Mouse (Mus musculus) forebrain, embryonic 14.5 days (tissue): ENCODE results near the gene Slc25a43. TPM values are rescaled to one million over a fixed set of nuclear protein-coding genes. Genes with fewer than 3 reads are reported as not detected.

Experiments
- ATAC-seq: fragments of 200-750 bp; cut with Nextera tagmentation; 2 replicates; pipeline ENCODE4 v1.8.0; 2017; ENCODE audit warnings: mild to moderate bottlenecking, moderate library complexity
- DNase-seq: peaks from one replicate; pipeline ENCODE4 v3.0.0-alpha.2; 2015; ENCODE audit warnings: low spot score
- H3K27ac ChIP-seq: fragments of 300-500 bp; sonication (generic); 2 replicates; pipeline ENCODE4 v1.5.1; 2014; ENCODE audit warnings: low read depth, mild to moderate bottlenecking, control low read depth, low read length, moderate library complexity
- H3K27me3 ChIP-seq: fragments of 300-500 bp; sonication (generic); replicated peaks from 2 replicates; pipeline ENCODE4 v1.6.1; 2014; ENCODE audit warnings: low read length, control low read depth, mixed read lengths; ENCODE audit not compliant: control insufficient read depth, insufficient read depth
- H3K36me3 ChIP-seq: fragments of 300-500 bp; sonication (generic); 2 replicates; pipeline ENCODE4 v1.6.1; 2014; ENCODE audit warnings: low read length, control low read depth; ENCODE audit not compliant: control insufficient read depth, insufficient read depth
- H3K4me1 ChIP-seq: fragments of 300-500 bp; sonication (generic); 2 replicates; pipeline ENCODE4 v1.6.1; 2014; ENCODE audit warnings: antibody characterized with exemption, low read length, control low read depth; ENCODE audit not compliant: control insufficient read depth, insufficient read depth
- H3K4me2 ChIP-seq: fragments of 300-500 bp; sonication (generic); 2 replicates; pipeline ENCODE4 v1.6.1; 2014; ENCODE audit warnings: mild to moderate bottlenecking, control low read depth, low read length
- H3K4me3 ChIP-seq: fragments of 300-500 bp; sonication (generic); 2 replicates; pipeline ENCODE4 v1.5.1; 2014; ENCODE audit warnings: low read depth, low read length, control low read depth
- H3K9ac ChIP-seq: fragments of 300-500 bp; sonication (generic); 2 replicates; pipeline ENCODE4 v1.6.1; 2014; ENCODE audit warnings: mild to moderate bottlenecking, low read length, control low read depth, moderate library complexity
- H3K9me3 ChIP-seq: fragments of 300-500 bp; sonication (generic); replicated peaks from 2 replicates; pipeline ENCODE4 v1.6.1; 2016; ENCODE audit warnings: low read length, control low read depth, mixed read lengths; ENCODE audit not compliant: control insufficient read depth
- WGBS: fragments of 180-500 bp; shearing (Covaris S2); extraction: QIAGEN DNeasy Blood & Tissue Kit; methylation state at CpG from one replicate; pipeline ENCODE4 v1.1.7; 2014; 5-methylcytosine and 5-hydroxymethylcytosine counted together
- polyA plus RNA-seq: library from polyadenylated mRNA; unstranded; fragments of >200 nt; fragmentation: Nextera tagmentation; extraction: Ambion mirVana; gene quantifications from 2 replicates; pipeline ENCODE4 v1.2.1, GENCODE M21; 2014

The Slc25a43 gene
- polyA plus RNA-seq, 1 experiment from 2014 or later: 0.51 TPM

DNA sequence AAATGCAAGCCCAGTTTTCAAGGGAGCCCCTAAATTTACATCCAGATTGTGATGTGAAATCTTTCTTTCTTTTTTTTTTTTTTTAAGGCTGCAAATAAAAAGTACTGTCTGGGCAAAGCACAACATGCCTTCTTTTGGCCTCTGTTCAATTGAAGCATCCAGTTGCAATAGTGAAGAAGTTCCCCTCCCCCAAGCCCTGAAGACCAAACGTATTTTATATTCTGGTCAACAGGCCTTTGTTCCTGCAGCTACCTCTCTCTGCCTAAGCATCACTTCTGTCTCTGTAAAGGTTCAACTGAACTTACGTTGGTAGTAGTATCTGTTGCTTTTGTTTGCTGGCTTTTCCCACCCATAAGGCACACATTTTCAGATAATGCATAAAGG lies 20.5 kb downstream of the Slc25a43 start:
- peak overlapping the region; percentile 79 for H3K27ac ChIP-seq
- no peaks in the 10 kb centered on the region for H3K27me3 ChIP-seq
- peak overlapping the region; percentile 25; the same call in 1 of the 2 replicates for H3K4me2 ChIP-seq
- no peak for ATAC-seq
- H3K9me3 ChIP-seq: no peaks in the 10 kb centered on the region
- peak; percentile 62 for DNase-seq
- 28% methylated on average over 2 of the region's 2 CpGs for WGBS
- no peaks in the 10 kb centered on the region for H3K36me3 ChIP-seq
- H3K4me1 ChIP-seq: peaks cover 3% of the 10 kb centered on the region; the same call in 1 of the 2 replicates
- H3K9ac ChIP-seq: no peak overlapping the region
- no peak overlapping the region for H3K4me3 ChIP-seq

DNA sequence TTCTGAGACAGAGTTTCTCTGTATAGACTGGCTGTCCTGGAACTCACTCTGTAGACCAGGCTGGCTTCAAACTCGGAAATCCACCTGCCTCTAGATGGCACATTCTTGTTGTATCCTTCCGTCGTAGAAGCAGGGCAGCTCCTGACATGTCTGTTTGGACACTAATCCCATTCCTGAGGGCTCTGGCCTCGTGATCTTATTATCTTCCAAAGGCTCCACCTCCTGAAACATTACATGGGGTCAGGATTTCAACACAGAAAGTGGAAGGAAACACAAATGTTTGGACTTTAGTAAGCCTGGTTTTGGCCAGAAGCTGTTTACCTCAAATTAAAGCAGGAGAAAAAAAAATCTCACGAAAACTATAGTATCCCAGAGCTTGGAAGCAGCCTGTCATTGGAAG lies 23.9 kb downstream of the Slc25a43 start:
- Histone ChIP-seq H3K9ac (no peak overlapping the region), H3K4me2 (no peak overlapping the region), H3K4me1 (peaks cover 3% of the 10 kb centered on the region; the same call in 1 of the 2 replicates), H3K27ac (no peak overlapping the region), H3K4me3 (no peak overlapping the region), H3K36me3 (no peaks in the 10 kb centered on the region), H3K9me3 (no peaks in the 10 kb centered on the region), H3K27me3 (no peaks in the 10 kb centered on the region)
- ATAC-seq (no peak), DNase-seq (no peak)
- WGBS: 53% methylated on average over 5 of the region's 5 CpGs

DNA sequence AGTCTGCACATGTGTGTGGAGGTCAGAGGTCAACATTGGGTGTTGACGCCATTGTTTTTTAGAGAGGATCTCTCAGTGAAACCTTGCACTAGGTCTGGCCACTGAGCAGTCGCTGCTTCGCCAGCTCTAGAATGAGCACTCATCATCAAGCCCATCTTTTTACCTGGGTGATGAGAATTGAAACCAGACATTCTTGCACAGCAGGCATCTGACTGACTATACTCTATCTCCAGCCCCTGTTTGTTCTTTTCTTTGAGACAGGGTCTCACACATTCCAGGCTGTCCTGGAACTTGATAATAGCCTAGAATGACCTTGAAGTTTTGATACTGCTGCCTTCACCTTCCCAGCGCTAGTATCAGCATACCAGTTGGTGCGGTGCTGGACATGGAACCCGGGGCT lies 29.1 kb downstream of the Slc25a43 start:
- WGBS: 86% methylated on average over 6 of the region's 6 CpGs
- DNase-seq (no peak), ATAC-seq (no peak)
- Histone ChIP-seq H3K4me2 (no peak overlapping the region), H3K36me3 (no peaks in the 10 kb centered on the region), H3K9me3 (no peaks in the 10 kb centered on the region), H3K9ac (no peak overlapping the region), H3K4me3 (no peak overlapping the region), H3K27ac (no peak overlapping the region), H3K4me1 (no peaks in the 10 kb centered on the region), H3K27me3 (no peaks in the 10 kb centered on the region)

- ATAC-seq (no peak), DNase-seq (no peak)
- WGBS: 88% methylated on average over 5 of the region's 5 CpGs
- Histone ChIP-seq H3K4me2 (no peak overlapping the region), H3K9ac (no peak overlapping the region), H3K36me3 (no peaks in the 10 kb centered on the region), H3K4me3 (no peak overlapping the region), H3K27me3 (no peaks in the 10 kb centered on the region), H3K4me1 (no peaks in the 10 kb centered on the region), H3K9me3 (no peaks in the 10 kb centered on the region), H3K27ac (no peak overlapping the region)
Measured at GRCm38 (mm10) chrX:36775520-36775919, 32.1 kb downstream of the Slc25a43 start.

DNA sequence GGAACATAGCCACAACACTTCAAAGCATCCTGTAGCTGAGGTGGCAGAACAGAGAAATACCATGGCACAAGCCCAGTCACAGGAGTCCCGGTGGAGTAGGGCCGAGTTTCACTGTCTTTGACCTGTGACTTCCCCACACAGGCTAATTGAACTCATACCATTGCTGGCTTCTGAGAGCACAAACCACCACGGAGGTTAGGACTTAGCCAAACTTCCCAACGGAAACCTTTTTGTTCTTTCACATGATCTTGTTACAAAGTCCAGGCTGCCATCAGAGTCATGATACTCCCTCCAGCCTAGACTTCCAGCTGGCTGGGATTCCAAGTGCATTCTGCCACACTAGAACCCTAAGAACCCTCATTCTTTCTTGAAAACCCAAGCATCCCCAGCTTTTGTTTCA lies 34.2 kb downstream of the Slc25a43 start:
- WGBS: 70% methylated on average over 4 of the region's 4 CpGs
- Histone ChIP-seq H3K4me2 (no peak overlapping the region), H3K4me1 (no peaks in the 10 kb centered on the region), H3K27ac (no peak overlapping the region), H3K9me3 (no peaks in the 10 kb centered on the region), H3K36me3 (no peaks in the 10 kb centered on the region), H3K27me3 (no peaks in the 10 kb centered on the region), H3K4me3 (no peak overlapping the region), H3K9ac (no peak overlapping the region)
- ATAC-seq (no peak), DNase-seq (no peak)

GRCm38 (mm10) chrX:36789360-36789759 lies 45.9 kb downstream of the Slc25a43 start:
- 65% methylated on average over 4 of the region's 4 CpGs for WGBS

GRCm38 (mm10) chrX:36794571-36794970 lies 51.1 kb downstream of the Slc25a43 start:
- Histone ChIP-seq H3K9ac (no peak overlapping the region), H3K36me3 (0 out of 2 replicates have a peak, but pooled peaks cover 11% of the 10 kb centered on the region), H3K27me3 (no peaks in the 10 kb centered on the region), H3K4me2 (no peak overlapping the region), H3K27ac (no peak overlapping the region), H3K9me3 (no peaks in the 10 kb centered on the region), H3K4me3 (no peak overlapping the region), H3K4me1 (no peaks in the 10 kb centered on the region)
- 65% methylated on average over 5 of the region's 5 CpGs for WGBS
- no peak for ATAC-seq
- no peak for DNase-seq

More at GRCm38 (mm10) chrX:36789360-36789759, 45.9 kb downstream of the Slc25a43 start:
- no peak for DNase-seq
- no peaks in the 10 kb centered on the region for H3K4me1 ChIP-seq
- H3K4me3 ChIP-seq: no peak overlapping the region
- no peak overlapping the region for H3K27ac ChIP-seq
- H3K9ac ChIP-seq: no peak overlapping the region
- H3K27me3 ChIP-seq: no peaks in the 10 kb centered on the region
- no peaks in the 10 kb centered on the region for H3K36me3 ChIP-seq
- ATAC-seq: no peak
- H3K9me3 ChIP-seq: no peaks in the 10 kb centered on the region
- no peak overlapping the region for H3K4me2 ChIP-seq

- ATAC-seq (peak; percentile 95), DNase-seq (peak; percentile 86)
- H3K4me3 ChIP-seq: peak within 1 kb of the TSS; percentile 54
- H3K27ac ChIP-seq: peak within 1 kb of the TSS; percentile 72; the same call in 1 of the 2 replicates
- no peaks in the 10 kb centered on the region for H3K4me1 ChIP-seq
- H3K9ac ChIP-seq: peak within 1 kb of the TSS; percentile 72
- H3K4me2 ChIP-seq: peak within 1 kb of the TSS; percentile 51
- H3K36me3 ChIP-seq: 0 out of 2 replicates have a peak, but pooled peaks cover 11% of the 10 kb centered on the region
- H3K9me3 ChIP-seq: no peaks in the 10 kb centered on the region
- WGBS: 32% methylated on average over 41 of the region's 41 CpGs
- no peaks in the 10 kb centered on the region for H3K27me3 ChIP-seq
Measured at GRCm38 (mm10) chrX:36795424-36796162, 52.1 kb downstream of the Slc25a43 start, which contains the start of gene Slc25a5. TSS of gene Slc25a5 (plus strand) at chrX:36795651.

DNA sequence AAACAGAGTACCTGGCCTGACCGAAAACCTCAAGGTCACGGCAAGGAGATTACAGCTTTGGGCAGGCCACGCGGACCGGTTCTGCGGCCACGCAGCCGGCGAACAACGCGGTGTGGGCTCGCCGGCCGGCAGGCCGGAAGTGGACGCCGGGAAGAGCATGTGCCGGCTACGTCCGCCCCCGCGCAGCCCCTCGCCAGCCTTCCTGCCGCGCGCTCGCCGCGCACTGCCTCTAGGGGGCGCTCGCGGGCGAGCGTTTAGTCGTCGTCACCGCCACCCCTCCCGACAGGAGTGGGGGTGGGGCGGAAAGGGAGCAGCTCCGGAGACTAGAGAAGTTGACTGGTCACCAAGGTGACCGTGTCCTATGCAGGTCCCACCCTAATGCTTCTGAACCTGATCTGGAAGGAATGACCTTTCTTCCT lies 52.7 kb downstream of the Slc25a43 start:
- 33% methylated on average over 41 of the region's 41 CpGs for WGBS
- no peaks in the 10 kb centered on the region for H3K9me3 ChIP-seq
- peak overlapping the region; percentile 72 for H3K9ac ChIP-seq
- ATAC-seq: peak; percentile 84
- no peaks in the 10 kb centered on the region for H3K27me3 ChIP-seq
- peak; percentile 71 for DNase-seq
- peak overlapping the region; percentile 72; the same call in 1 of the 2 replicates for H3K27ac ChIP-seq
- no peaks in the 10 kb centered on the region for H3K4me1 ChIP-seq
- peak overlapping the region; percentile 51 for H3K4me2 ChIP-seq
- 0 out of 2 replicates have a peak, but pooled peaks cover 11% of the 10 kb centered on the region for H3K36me3 ChIP-seq
- H3K4me3 ChIP-seq: peak overlapping the region; percentile 54
